Mouse (Mus musculus): ENCODE measurements around the gene Htr3b. TPM values are rescaled to one million over a fixed set of nuclear protein-coding genes. Genes with fewer than 3 reads are reported as not detected.
"Not testable (repeated sequence)": the region's sequence is repeated elsewhere in the genome, so short reads cannot be mapped to it uniquely, and the experiment has no call there.

The Htr3b gene
- polyA plus RNA-seq, 1 experiment: not detected

DNA sequence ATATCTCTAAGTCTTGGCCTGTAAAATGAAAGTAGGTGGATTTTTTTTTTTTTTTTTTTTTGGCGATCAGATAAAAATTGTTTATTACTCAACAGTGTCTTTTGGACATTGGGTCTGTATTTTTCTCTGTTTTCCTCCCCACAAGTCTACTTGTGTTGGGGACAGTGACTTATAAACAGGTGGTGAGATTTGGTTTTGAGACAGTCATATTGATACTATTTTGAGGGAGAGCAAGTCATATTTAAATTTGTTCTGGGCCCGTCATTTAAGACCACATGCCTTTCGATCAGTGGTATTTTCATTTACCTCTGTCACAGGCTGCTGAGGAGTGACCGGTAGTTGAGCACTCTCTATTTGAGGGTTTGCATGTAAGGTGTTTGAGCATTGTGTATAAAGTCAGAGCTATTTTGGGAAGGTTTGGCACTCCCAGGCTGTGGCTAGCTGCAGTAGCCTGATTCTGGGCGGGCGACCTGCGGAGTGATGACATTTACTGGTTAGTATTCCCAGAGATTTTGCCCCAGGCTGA, 21.9 kb upstream of the Htr3b start:
- Histone ChIP-seq H3K27me3 (ENCODE audit: control insufficient read depth, insufficient read depth, low read length) (no peaks in the 10 kb centered on the region), H3K4me1 (ENCODE audit: control insufficient read depth, insufficient read depth, insufficient read length) (no peaks in the 10 kb centered on the region; the same call in 1 of the 2 replicates), H3K36me3 (ENCODE audit: control insufficient read depth, insufficient read depth, low read length) (no peaks in the 10 kb centered on the region), H3K4me3 (ENCODE audit: extremely low read depth, insufficient read depth, insufficient read length) (no peak overlapping the region), H3K27ac (ENCODE audit: insufficient read depth, low read length) (no peak overlapping the region)
- TF ChIP-seq POLR2A (IDR thresholded peaks at IDR 0.05; ENCODE audit: low read depth, low read length): no peak
- TF ChIP-seq CTCF (IDR thresholded peaks at IDR 0.05; ENCODE audit: extremely low read depth, insufficient read depth, insufficient read length, insufficient replicate concordance): no peak
- DNase-seq (ENCODE audit: low read depth in 1 of 2, low spot score in 2 of 2): no peak
- WGBS: 71% methylated on average over 7 of the region's 7 CpGs

DNA sequence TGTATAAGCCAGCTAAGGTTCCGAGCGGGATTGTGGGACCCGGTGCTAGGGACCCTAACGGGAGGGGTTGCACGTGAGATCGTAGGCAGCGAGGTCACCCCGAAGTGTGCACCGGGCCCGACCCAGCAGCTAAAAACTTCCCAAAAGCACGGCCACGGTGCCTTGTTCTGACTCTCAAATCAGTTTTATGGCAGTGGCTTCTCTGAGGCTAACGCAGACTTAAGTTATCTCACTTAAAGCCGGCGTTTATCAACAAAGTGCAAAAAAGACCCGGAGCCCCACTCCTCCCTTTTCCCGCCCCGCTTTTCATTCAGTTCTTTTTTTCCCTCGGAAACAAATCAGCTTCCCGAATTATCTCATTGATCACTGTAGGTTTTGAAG, 20.9 kb upstream of the Htr3b start:
- TF ChIP-seq CTCF (IDR thresholded peaks at IDR 0.05; ENCODE audit: extremely low read depth, insufficient read depth, insufficient read length, insufficient replicate concordance) (no peak), POLR2A (IDR thresholded peaks at IDR 0.05; ENCODE audit: low read depth, low read length) (no peak)
- peak overlapping the region; percentile 95 for H3K4me3 ChIP-seq (ENCODE audit: extremely low read depth, insufficient read depth, insufficient read length)
- 1% methylated on average over 20 of the region's 20 CpGs for WGBS
- H3K36me3 ChIP-seq (ENCODE audit: control insufficient read depth, insufficient read depth, low read length): no peaks in the 10 kb centered on the region
- H3K4me1 ChIP-seq (ENCODE audit: control insufficient read depth, insufficient read depth, insufficient read length): no peaks in the 10 kb centered on the region; the same call in 1 of the 2 replicates
- H3K27me3 ChIP-seq (ENCODE audit: control insufficient read depth, insufficient read depth, low read length): no peaks in the 10 kb centered on the region
- no peak for DNase-seq (ENCODE audit: low read depth in 1 of 2, low spot score in 2 of 2)
- H3K27ac ChIP-seq (ENCODE audit: insufficient read depth, low read length): peak overlapping the region; percentile 73

DNA sequence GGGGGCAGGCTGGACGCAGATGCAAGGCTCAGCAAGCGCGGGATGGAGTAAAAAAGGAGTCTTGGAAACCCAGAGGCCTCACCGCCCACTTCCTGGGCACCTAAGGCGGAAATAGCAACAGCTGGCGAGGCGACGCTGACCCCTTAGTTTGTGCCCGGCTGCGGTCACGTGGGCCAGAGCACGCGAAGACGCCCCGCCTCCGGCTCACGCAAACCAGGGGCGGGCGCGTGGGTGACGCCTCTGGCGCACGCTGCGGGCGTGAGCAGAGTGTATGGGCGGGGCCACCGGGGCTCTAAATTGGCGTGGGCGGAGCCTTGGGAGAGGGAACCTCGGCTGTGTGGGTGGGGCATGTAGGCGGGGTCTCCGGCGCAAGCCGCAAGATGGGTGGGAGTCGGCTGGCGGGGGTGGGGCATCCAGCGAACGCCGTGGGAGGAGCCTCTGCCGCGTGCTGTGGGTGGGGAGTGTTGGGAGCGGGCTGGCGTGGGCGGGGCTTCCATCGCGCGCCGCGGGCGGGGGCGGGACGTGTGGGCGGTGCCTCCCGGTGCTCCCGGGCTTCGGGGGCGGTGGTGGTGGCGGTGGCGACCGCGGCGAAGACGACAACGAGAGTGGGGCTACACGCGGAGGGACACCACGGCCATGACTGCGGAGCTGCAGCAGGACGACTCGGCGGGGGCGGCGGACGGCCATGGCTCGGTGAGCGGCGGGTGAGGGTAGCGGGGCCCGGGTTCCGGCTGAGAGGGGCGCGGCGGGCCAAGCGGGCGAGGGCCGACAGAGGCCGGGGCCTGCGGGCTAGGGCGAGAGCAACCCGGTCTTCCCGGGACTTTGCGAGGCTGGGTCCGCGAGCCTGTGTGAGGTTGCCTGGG, 20.3 kb upstream of the Htr3b start, which contains the start of gene Usp28:
Gene Usp28, plus strand, starts transcription at position 531 of the 863 bp plus-strand sequence.
- H3K36me3 ChIP-seq (ENCODE audit: control insufficient read depth, insufficient read depth, low read length): no peaks in the 10 kb centered on the region

DNA sequence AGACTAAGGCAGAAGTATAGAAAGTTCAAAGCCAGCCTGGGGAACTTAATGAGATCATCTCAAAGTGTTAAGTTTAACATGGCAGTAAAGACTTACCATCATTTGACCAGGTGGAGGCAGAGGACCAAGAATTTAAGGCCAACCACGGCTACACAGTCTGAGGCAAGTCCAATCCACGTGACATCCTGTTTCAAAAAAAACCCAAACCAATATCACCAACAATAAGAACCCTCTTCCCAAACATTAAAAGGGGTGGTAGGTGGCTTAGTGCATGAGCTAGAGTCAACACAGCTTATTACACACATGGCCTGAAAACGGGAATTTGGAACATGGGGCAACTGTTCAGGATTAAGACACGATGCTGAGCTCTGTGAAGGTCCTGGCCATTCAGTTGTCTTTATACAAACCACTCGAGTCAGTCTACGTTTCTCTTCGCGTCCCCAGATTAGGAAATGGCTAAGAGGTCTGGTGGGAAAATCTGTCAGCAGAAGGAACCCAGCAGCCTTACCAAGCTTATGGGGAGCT, 19.6 kb upstream of the Htr3b start:
- Histone ChIP-seq H3K27me3 (ENCODE audit: control insufficient read depth, insufficient read depth, low read length) (no peaks in the 10 kb centered on the region), H3K4me3 (ENCODE audit: extremely low read depth, insufficient read depth, insufficient read length) (peak overlapping the region; percentile 72), H3K4me1 (ENCODE audit: control insufficient read depth, insufficient read depth, insufficient read length) (no peaks in the 10 kb centered on the region; the same call in 1 of the 2 replicates), H3K36me3 (ENCODE audit: control insufficient read depth, insufficient read depth, low read length) (no peaks in the 10 kb centered on the region), H3K27ac (ENCODE audit: insufficient read depth, low read length) (peak overlapping the region; percentile 85)
- TF ChIP-seq CTCF (IDR thresholded peaks at IDR 0.05; ENCODE audit: extremely low read depth, insufficient read depth, insufficient read length, insufficient replicate concordance) (no peak), POLR2A (IDR thresholded peaks at IDR 0.05; ENCODE audit: low read depth, low read length) (no peak)
- WGBS: 6% methylated on average over 8 of the region's 8 CpGs
- DNase-seq (ENCODE audit: low read depth in 1 of 2, low spot score in 2 of 2): peak in 1 of 2 experiments; percentile 46

More for the DNA sequence above, 20.3 kb upstream of the Htr3b start, which contains the start of gene Usp28:
- Histone ChIP-seq H3K4me1 (ENCODE audit: control insufficient read depth, insufficient read depth, insufficient read length) (no peaks in the 10 kb centered on the region; the same call in 1 of the 2 replicates), H3K4me3 (ENCODE audit: extremely low read depth, insufficient read depth, insufficient read length) (peak within 1 kb of the TSS; percentile 95), H3K27ac (ENCODE audit: insufficient read depth, low read length) (peak within 1 kb of the TSS; percentile 85), H3K27me3 (ENCODE audit: control insufficient read depth, insufficient read depth, low read length) (no peaks in the 10 kb centered on the region)
- TF ChIP-seq CTCF (IDR thresholded peaks at IDR 0.05; ENCODE audit: extremely low read depth, insufficient read depth, insufficient read length, insufficient replicate concordance): no peak
- peak; percentile 70 for TF ChIP-seq POLR2A (IDR thresholded peaks at IDR 0.05; ENCODE audit: low read depth, low read length)
- WGBS: under 1% methylated on average over 85 of the region's 94 CpGs
- peak; percentile 97 to 100 for DNase-seq (ENCODE audit: low read depth in 1 of 2, low spot score in 2 of 2)

DNA sequence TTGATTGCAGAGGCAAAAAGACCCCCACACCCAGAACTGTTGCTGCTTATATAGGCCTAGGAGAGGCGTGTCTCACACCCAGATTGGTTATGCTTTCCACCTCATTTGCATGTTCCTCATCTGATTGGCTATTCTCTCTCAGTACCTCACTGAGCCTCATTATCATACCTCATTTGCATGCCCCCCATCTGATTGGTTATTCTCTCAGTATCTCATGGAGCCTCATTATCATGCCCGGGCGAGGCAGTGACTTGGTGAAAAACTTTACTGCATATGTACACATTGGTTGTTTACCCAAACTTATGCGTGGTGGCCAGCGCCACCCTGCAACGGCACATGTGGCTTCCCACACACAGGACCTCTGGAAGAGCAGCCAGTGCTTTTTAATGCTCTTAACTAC, 19.0 kb upstream of the Htr3b start:
- 93% methylated on average over 6 of the region's 6 CpGs for WGBS

DNA sequence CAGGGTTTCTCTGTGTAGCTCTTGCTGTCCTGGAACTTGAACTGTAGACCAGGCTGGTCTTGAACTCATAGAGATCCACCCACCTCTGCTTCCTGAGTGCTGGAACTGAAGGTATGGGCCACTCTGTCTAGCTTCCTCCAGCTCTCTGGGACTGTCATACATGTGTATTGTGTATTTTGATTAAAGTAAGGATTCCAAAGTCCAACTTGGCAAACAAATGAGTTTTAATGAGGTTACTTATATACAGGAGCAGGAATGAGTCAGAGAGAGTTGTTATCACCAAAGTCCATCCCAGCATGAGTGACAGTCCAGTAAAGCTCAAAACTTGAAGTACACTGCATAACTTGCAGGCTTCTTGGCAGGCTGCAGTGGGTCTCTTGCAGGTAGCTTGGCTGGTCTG, 17.0 kb upstream of the Htr3b start:
- TF ChIP-seq POLR2A (IDR thresholded peaks at IDR 0.05; ENCODE audit: low read depth, low read length) (no peak), CTCF (IDR thresholded peaks at IDR 0.05; ENCODE audit: extremely low read depth, insufficient read depth, insufficient read length, insufficient replicate concordance) (no peak)
- Histone ChIP-seq H3K4me3 (ENCODE audit: extremely low read depth, insufficient read depth, insufficient read length) (no peak overlapping the region), H3K4me1 (ENCODE audit: control insufficient read depth, insufficient read depth, insufficient read length) (no peaks in the 10 kb centered on the region; the same call in 1 of the 2 replicates), H3K27me3 (ENCODE audit: control insufficient read depth, insufficient read depth, low read length) (no peaks in the 10 kb centered on the region), H3K36me3 (ENCODE audit: control insufficient read depth, insufficient read depth, low read length) (no peaks in the 10 kb centered on the region), H3K27ac (ENCODE audit: insufficient read depth, low read length) (peak overlapping the region; percentile 3)
- DNase-seq (ENCODE audit: low read depth in 1 of 2, low spot score in 2 of 2): no peak

More for the DNA sequence above, 19.0 kb upstream of the Htr3b start:
- not testable (repeated sequence) for H3K4me3 ChIP-seq (ENCODE audit: extremely low read depth, insufficient read depth, insufficient read length); DNase-seq (ENCODE audit: low read depth in 1 of 2, low spot score in 2 of 2); H3K36me3 ChIP-seq (ENCODE audit: control insufficient read depth, insufficient read depth, low read length); H3K27ac ChIP-seq (ENCODE audit: insufficient read depth, low read length); H3K4me1 ChIP-seq (ENCODE audit: control insufficient read depth, insufficient read depth, insufficient read length); H3K27me3 ChIP-seq (ENCODE audit: control insufficient read depth, insufficient read depth, low read length)
